Mouse (Mus musculus) CH12.LX (cell line): ENCODE measurements around the gene Kcnq4. TPM values are rescaled to one million over a fixed set of nuclear protein-coding genes. Genes with fewer than 3 reads are reported as not detected.
A peak's percentile ranks its signal among the peaks of the same experiment; 100 is the strongest.

Source experiments
- DNase-seq: peaks from one replicate; pipeline ENCODE4 v3.0.0-alpha.2; 2013; ENCODE audit errors: extremely low read depth
- H3K27ac ChIP-seq: 2 replicates; pipeline ENCODE4 v1.5.1; 2012; ENCODE audit warnings: low read depth, mild to moderate bottlenecking, control low read depth, moderate library complexity; ENCODE audit not compliant: insufficient read depth
- H3K27me3 ChIP-seq: replicated peaks from 2 replicates; pipeline ENCODE3; 2012; ENCODE audit warnings: inconsistent platforms
- H3K36me3 ChIP-seq, 2 experiments: replicated peaks in 1 of 2; 2 replicates each; pipeline versions ENCODE3 to v1.6.1; 2012; ENCODE audit warnings: inconsistent platforms in 1 of 2, low read length in 1 of 2, mild to moderate bottlenecking in 1 of 2, mixed read lengths in 1 of 2, moderate library complexity in 1 of 2; ENCODE audit not compliant: control insufficient read depth in 1 of 2, insufficient read depth in 1 of 2
- H3K4me1 ChIP-seq, 2 experiments: 2 replicates each; pipeline ENCODE4 v1.6.1; 2012; ENCODE audit warnings: inconsistent platforms in 1 of 2, moderate library complexity in 1 of 2; ENCODE audit not compliant: insufficient read depth in 2 of 2, control insufficient read depth in 1 of 2
- H3K4me2 ChIP-seq: 2 replicates; pipeline ENCODE4 v1.6.1; 2012; ENCODE audit warnings: low read depth, mild to moderate bottlenecking, control low read depth; ENCODE audit not compliant: poor library complexity, insufficient read depth, severe bottlenecking
- H3K4me3 ChIP-seq, 3 experiments: fragments of 150-350 bp in 1 of 3; sonication (generic) in 1 of 3; replicated peaks in 1 of 3; 2 replicates each; pipeline versions ENCODE3 to v1.5.1; 2011 to 2012; ENCODE audit warnings: low read depth in 2 of 3, low read length in 2 of 3, mild to moderate bottlenecking in 2 of 3, moderate library complexity in 2 of 3, control low read depth in 1 of 3, improper control_type of control experiment in 1 of 3, inconsistent platforms in 1 of 3, mixed read lengths in 1 of 3; ENCODE audit not compliant: poor library complexity in 1 of 3
- H3K79me2 ChIP-seq: replicated peaks from 2 replicates; pipeline ENCODE4 v1.6.1; 2012; ENCODE audit warnings: mild to moderate bottlenecking, moderate library complexity; ENCODE audit not compliant: control insufficient read depth, poor library complexity, insufficient read depth, severe bottlenecking; ENCODE audit errors: extremely low read depth
- H3K9ac ChIP-seq: 2 replicates; pipeline ENCODE4 v1.6.1; 2012; ENCODE audit warnings: low read depth, mild to moderate bottlenecking, control low read depth, moderate library complexity; ENCODE audit not compliant: insufficient read depth
- H3K9me3 ChIP-seq: replicated peaks from 2 replicates; pipeline ENCODE3; 2012; ENCODE audit warnings: low read length, inconsistent platforms, mixed read lengths
- CHD1 ChIP-seq: IDR thresholded peaks from 2 replicates; pipeline ENCODE4 v1.6.1; 2012; ENCODE audit warnings: low read depth, low read length, improper control_type of control experiment, inconsistent platforms
- CHD2 ChIP-seq: IDR thresholded peaks from 2 replicates; pipeline ENCODE4 v1.6.1; 2011; ENCODE audit warnings: low read length, improper control_type of control experiment
- CTCF ChIP-seq, 2 experiments: IDR thresholded peaks in 1 of 2; conservative IDR thresholded peaks in 1 of 2; 2 replicates each; pipeline ENCODE4 v1.5.1; 2011 to 2012; ENCODE audit warnings: low read depth in 2 of 2, low read length in 2 of 2, improper control_type of control experiment in 1 of 2, inconsistent platforms in 1 of 2, mild to moderate bottlenecking in 1 of 2, moderate library complexity in 1 of 2
- E2F4 ChIP-seq: IDR thresholded peaks from 2 replicates; pipeline ENCODE4 v1.6.1; 2011; ENCODE audit warnings: low read depth, low read length, improper control_type of control experiment; ENCODE audit not compliant: insufficient replicate concordance
- ELF1 ChIP-seq: IDR thresholded peaks from 2 replicates; pipeline ENCODE4 v1.6.1; 2014; ENCODE audit warnings: low read depth, mild to moderate bottlenecking, inconsistent platforms, low read length, improper control_type of control experiment
- ETS1 ChIP-seq: conservative IDR thresholded peaks from 2 replicates; pipeline ENCODE4 v1.6.1; 2012; ENCODE audit warnings: low read depth, mild to moderate bottlenecking, inconsistent platforms, low read length, improper control_type of control experiment, moderate library complexity
- MAFK ChIP-seq: IDR thresholded peaks from 2 replicates; pipeline ENCODE4 v1.6.1; 2011; ENCODE audit warnings: low read length, improper control_type of control experiment; ENCODE audit not compliant: insufficient replicate concordance
- MEF2A ChIP-seq: IDR thresholded peaks from 2 replicates; pipeline ENCODE4 v1.6.1; 2014; ENCODE audit warnings: low read depth, mild to moderate bottlenecking, inconsistent platforms, low read length, improper control_type of control experiment, borderline replicate concordance
- MXI1 ChIP-seq: IDR thresholded peaks from 2 replicates; pipeline ENCODE4 v1.6.1; 2011; ENCODE audit warnings: mild to moderate bottlenecking, low read depth, low read length, improper control_type of control experiment
- MYC ChIP-seq: IDR thresholded peaks from 2 replicates; pipeline ENCODE4 v1.6.1; 2011; ENCODE audit warnings: low read depth, mild to moderate bottlenecking, improper control_type of control experiment, low read length
- NRF1 ChIP-seq: IDR thresholded peaks from 2 replicates; pipeline ENCODE4 v1.6.1; 2014; ENCODE audit warnings: low read depth, mild to moderate bottlenecking, inconsistent platforms, low read length, improper control_type of control experiment, moderate library complexity
- POLR2A ChIP-seq: IDR thresholded peaks from 2 replicates; pipeline ENCODE4 v1.6.1; 2011; ENCODE audit warnings: low read depth, mild to moderate bottlenecking, improper control_type of control experiment, low read length
- SMC3 ChIP-seq: IDR thresholded peaks from 2 replicates; pipeline ENCODE4 v1.6.1; 2011; ENCODE audit warnings: low read depth, low read length, improper control_type of control experiment
- TCF12 ChIP-seq: IDR thresholded peaks from 2 replicates; pipeline ENCODE4 v1.6.1; 2014; ENCODE audit warnings: low read depth, mild to moderate bottlenecking, inconsistent platforms, low read length, improper control_type of control experiment
- USF1 ChIP-seq: IDR thresholded peaks from 2 replicates; pipeline ENCODE4 v1.6.1; 2014; ENCODE audit warnings: low read depth, mild to moderate bottlenecking, inconsistent platforms, low read length, improper control_type of control experiment
- ZC3H11A ChIP-seq: IDR thresholded peaks from 2 replicates; pipeline ENCODE4 v1.6.1; 2012; ENCODE audit warnings: low read depth, mild to moderate bottlenecking, inconsistent platforms, low read length, improper control_type of control experiment
- ZKSCAN1 ChIP-seq: IDR thresholded peaks from 2 replicates; pipeline ENCODE4 v1.6.1; 2012; ENCODE audit warnings: low read depth, inconsistent platforms, low read length, improper control_type of control experiment, borderline replicate concordance
- ZMIZ1 ChIP-seq: IDR thresholded peaks from 2 replicates; pipeline ENCODE4 v1.6.1; 2012; ENCODE audit warnings: low read depth, mild to moderate bottlenecking, inconsistent platforms, low read length, improper control_type of control experiment
- dilution Hi-C: fragments of 300-500 bp; cut with MboI; formaldehyde crosslinking; loops from 2 replicates; pipeline ENCODE4 v1.14.3; 2020; ENCODE audit warnings: low sequenced_read_pairs; ENCODE audit not compliant: extremely low pct_unique_long_range_greater_than_20kb, extremely low pct_ligation_motif_present
- in situ Hi-C: fragments of 300-500 bp; cut with MboI; formaldehyde crosslinking; loops from 3 replicates; pipeline ENCODE4 v1.14.3; 2019; ENCODE audit warnings: low sequenced_read_pairs, low pct_ligation_motif_present, low pct_unique_long_range_greater_than_20kb, mixed read lengths
- polyA plus RNA-seq: library from polyadenylated mRNA; unstranded; fragments of >175 nt; gene quantifications from 2 replicates; pipeline ENCODE4 v1.2.1, GENCODE M21; 2012; ENCODE audit warnings: low read depth; ENCODE audit not compliant: insufficient read length
- total RNA-seq, 2 experiments: library from RNA; depleted of rRNA; stranded (reverse); fragments of 300-350 nt in 1 of 2; fragments of >200 nt in 1 of 2; gene quantifications; 2 replicates each; pipeline ENCODE4 v1.2.3; 2012 to 2014

The Kcnq4 gene
- total and polyA plus RNA-seq, 3 experiments = 0.08 to 0.10 TPM; not detected in 1

- dilution Hi-C loops (no loop called here), in situ Hi-C loops (no loop called here)
- H3K36me3 ChIP-seq = no peaks in the 10 kb centered on the region
- H3K79me2 ChIP-seq = no peaks in the 10 kb centered on the region
- H3K9me3 ChIP-seq = no peaks in the 10 kb centered on the region
- H3K4me2 ChIP-seq = no peak overlapping the region
- peak overlapping the region in 1 of 3 experiments; percentile 25 for H3K4me3 ChIP-seq
- H3K27me3 ChIP-seq = peaks cover 17% of the 10 kb centered on the region
- no peak overlapping the region for H3K27ac ChIP-seq
- TF ChIP-seq TCF12 (no peak), SMC3 (no peak), CHD1 (no peak), CHD2 (peak; percentile 26; the same call in 1 of the 2 replicates)
- DNase-seq = peak; percentile 31
- peaks cover 21 to 37% of the 10 kb centered on the region in 2 experiments for H3K4me1 ChIP-seq
- H3K9ac ChIP-seq = no peak overlapping the region
These were observed 32.3 kb downstream of the Kcnq4 start for GRCm38 (mm10) chr4:120716141-120716571.

GRCm38 (mm10) chr4:120713856-120714497, 34.4 kb downstream of the Kcnq4 start:
- H3K79me2 ChIP-seq = no peaks in the 10 kb centered on the region
- in situ Hi-C loops = no loop called here
- dilution Hi-C loops = no loop called here
- H3K4me2 ChIP-seq = no peak overlapping the region
- no peak overlapping the region for H3K4me3 ChIP-seq
- H3K27ac ChIP-seq = no peak overlapping the region
- no peaks in the 10 kb centered on the region for H3K9me3 ChIP-seq
- DNase-seq = no peak
- H3K27me3 ChIP-seq = peaks cover 38% of the 10 kb centered on the region
- no peak for TF ChIP-seq CTCF (conservative IDR thresholded peaks at IDR 0.05 in 1 of 2, IDR thresholded peaks at IDR 0.05 in 1 of 2; ENCODE audit: low read depth in 2 of 2, low read length in 2 of 2)
- no peaks in the 10 kb centered on the region for H3K36me3 ChIP-seq
- H3K4me1 ChIP-seq = peaks cover 18 to 36% of the 10 kb centered on the region in 2 experiments
- no peak overlapping the region for H3K9ac ChIP-seq

- H3K9me3 ChIP-seq = no peaks in the 10 kb centered on the region
- no peak overlapping the region for H3K27ac ChIP-seq
- no peak for TF ChIP-seq ELF1
- no peak for TF ChIP-seq ZKSCAN1
- no peak for TF ChIP-seq POLR2A
- TF ChIP-seq TCF12 = no peak
- TF ChIP-seq ZMIZ1 = no peak
- no peak for TF ChIP-seq MEF2A
- TF ChIP-seq CTCF (conservative IDR thresholded peaks at IDR 0.05 in 1 of 2, IDR thresholded peaks at IDR 0.05 in 1 of 2; ENCODE audit: low read depth in 2 of 2, low read length in 2 of 2) = no peak
- TF ChIP-seq MYC = no peak
- no peak for TF ChIP-seq CHD1
- TF ChIP-seq ETS1 = no peak
- no peak for TF ChIP-seq MAFK
- TF ChIP-seq ZC3H11A = no peak
- no peak for TF ChIP-seq CHD2
- no peak for TF ChIP-seq USF1
- TF ChIP-seq E2F4 = no peak
- no peak for TF ChIP-seq NRF1
- no peak for TF ChIP-seq MXI1
- DNase-seq = no peak
- no peak overlapping the region for H3K9ac ChIP-seq
- no peaks in the 10 kb centered on the region for H3K79me2 ChIP-seq
- no peaks in the 10 kb centered on the region for H3K36me3 ChIP-seq
- dilution Hi-C loops = no loop called here
- in situ Hi-C loops = no loop called here
- H3K4me1 ChIP-seq = peaks cover 10 to 31% of the 10 kb centered on the region in 2 experiments
- no peak overlapping the region for H3K4me3 ChIP-seq
- H3K4me2 ChIP-seq = no peak overlapping the region
- H3K27me3 ChIP-seq = peaks cover 47% of the 10 kb centered on the region
These were observed 35.4 kb downstream of the Kcnq4 start for GRCm38 (mm10) chr4:120713021-120713420.
